In genomic region chr10:128232420-128232985, GRCm38 (mm10) we compare ENCODE assay signal across 8 mouse cellular contexts. TPM values are rescaled to one million over a fixed set of nuclear protein-coding genes. Genes with fewer than 3 reads are reported as not detected.
A peak's percentile ranks its signal among the peaks of the same experiment; 100 is the strongest.
DNase-seq lines count a peak whose midpoint lies in the region; ATAC-seq lines count a peak whose summit lies in the region.

No protein-coding gene starts in this region.

- ATAC-seq in hindbrain, embryonic 12.5 days (ENCODE audit: low FRiP score) = 0 out of 2 replicates have a peak, but pooled peaks have one; percentile 20
- ATAC-seq in lung, embryonic 16.5 days (ENCODE audit: low read depth) = peak; percentile 58

- no peaks in the 10 kb centered on the region for H3K27me3 ChIP-seq in forebrain, embryonic 10.5 days (ENCODE audit: poor library complexity, severe bottlenecking)
- no peaks in the 10 kb centered on the region for H3K27me3 ChIP-seq in hindbrain, embryonic 12.5 days
- no peaks in the 10 kb centered on the region for H3K27me3 ChIP-seq in lung, embryonic 16.5 days (ENCODE audit: control insufficient read depth, insufficient read depth, low read depth, low read length)

- H3K9ac ChIP-seq in hindbrain, embryonic 12.5 days = peak overlapping the region; percentile 79
- peak overlapping the region; percentile 90 for H3K9ac ChIP-seq in lung, embryonic 16.5 days (ENCODE audit: low read length)

- H3K4me2 ChIP-seq in hindbrain, embryonic 12.5 days (replicated peaks) = peak overlapping the region; percentile 63
- H3K4me2 ChIP-seq in lung, embryonic 16.5 days (ENCODE audit: low read depth, low read length) = peak overlapping the region; percentile 67

- peak overlapping the region; percentile 100 for H3K27ac ChIP-seq in forebrain, embryonic 10.5 days
- H3K27ac ChIP-seq in hindbrain, embryonic 12.5 days = peak overlapping the region; percentile 94
- peak overlapping the region; percentile 97 for H3K27ac ChIP-seq in lung, embryonic 16.5 days (ENCODE audit: low read length)

- peak overlapping the region; percentile 87 for H3K4me3 ChIP-seq in forebrain, embryonic 10.5 days
- H3K4me3 ChIP-seq in hindbrain, embryonic 12.5 days = peak overlapping the region; percentile 64
- peak overlapping the region; percentile 83 for H3K4me3 ChIP-seq in lung, embryonic 16.5 days (ENCODE audit: low read length)

- H3K9me3 ChIP-seq in forebrain, embryonic 10.5 days = no peaks in the 10 kb centered on the region
- no peaks in the 10 kb centered on the region for H3K9me3 ChIP-seq in hindbrain, embryonic 12.5 days (replicated peaks)
- H3K9me3 ChIP-seq in lung, embryonic 16.5 days (ENCODE audit: control insufficient read depth, low read length) = no peaks in the 10 kb centered on the region

- WGBS in forebrain, embryonic 10.5 days = under 1% methylated on average over 14 of the region's 14 CpGs
- WGBS in hindbrain, embryonic 12.5 days = 0% methylated on average over 14 of the region's 14 CpGs
- under 1% methylated on average over 14 of the region's 14 CpGs for WGBS in lung, embryonic 16.5 days

- H3K4me1 ChIP-seq in forebrain, embryonic 10.5 days = peaks cover 50% of the 10 kb centered on the region
- H3K4me1 ChIP-seq in hindbrain, embryonic 12.5 days = peaks cover 4% of the 10 kb centered on the region
- H3K4me1 ChIP-seq in lung, embryonic 16.5 days (replicated peaks; ENCODE audit: control insufficient read depth, insufficient read depth, low read length) = peaks cover 7% of the 10 kb centered on the region

- peak; percentile 97 for DNase-seq in MN1 (ENCODE audit: low spot score)
- peak; percentile 84 for DNase-seq in c-Kit-positive CD71-positive TER-119-negative erythroid progenitor cells, embryonic 14.5 days (ENCODE audit: low read depth)
- peak; percentile 70 for DNase-seq in forebrain, embryonic 10.5 days (ENCODE audit: extremely low spot score, low spot score)
- DNase-seq in layer of hippocampus, adult 9-11 months = peak; percentile 71
- DNase-seq in retina, adult 2 months (ENCODE audit: low read depth, low spot score) = peak; percentile 53
- peak; percentile 77 for DNase-seq in yolk sac, embryonic 10.5 days (ENCODE audit: low spot score)

- peaks cover 26% of the 10 kb centered on the region for H3K36me3 ChIP-seq in forebrain, embryonic 10.5 days (replicated peaks)
- H3K36me3 ChIP-seq in hindbrain, embryonic 12.5 days = no peaks in the 10 kb centered on the region
- no peaks in the 10 kb centered on the region for H3K36me3 ChIP-seq in lung, embryonic 16.5 days (ENCODE audit: control insufficient read depth, insufficient read depth, low read length)

RNA-seq across cellular contexts. Expression of gene Timeless, which starts 0.6 kb away (rescaled TPM):
- 108 and 112 TPM in 2 replicates for polyA plus RNA-seq in forebrain, embryonic 10.5 days (2016; fragmentation: Nextera tagmentation; extraction: Ambion mirVana)
- polyA plus RNA-seq in hindbrain, embryonic 12.5 days (2016; fragmentation: Nextera tagmentation; extraction: Ambion mirVana) = 46.2 and 53.7 TPM in 2 replicates
- 52.1 and 58.4 TPM in 2 replicates for polyA plus RNA-seq in lung, embryonic 16.5 days (2015; fragmentation: Nextera tagmentation; extraction: Ambion mirVana)

RNA-seq across cellular contexts. Expression of gene Mip, which starts 6.9 kb away (rescaled TPM):
- 0.55 and 0.69 TPM in 2 replicates for polyA plus RNA-seq in forebrain, embryonic 10.5 days (2016; fragmentation: Nextera tagmentation; extraction: Ambion mirVana)
- not detected in 2 replicates for polyA plus RNA-seq in hindbrain, embryonic 12.5 days (2016; fragmentation: Nextera tagmentation; extraction: Ambion mirVana)
- polyA plus RNA-seq in lung, embryonic 16.5 days (2015; fragmentation: Nextera tagmentation; extraction: Ambion mirVana) = not detected in 2 replicates

RNA-seq across cellular contexts. Expression of gene Spryd4, which starts 20.9 kb away (rescaled TPM):
- polyA plus RNA-seq in forebrain, embryonic 10.5 days (2016; fragmentation: Nextera tagmentation; extraction: Ambion mirVana) = 29.9 and 32.3 TPM in 2 replicates
- 24.5 and 25.6 TPM in 2 replicates for polyA plus RNA-seq in hindbrain, embryonic 12.5 days (2016; fragmentation: Nextera tagmentation; extraction: Ambion mirVana)
- 24.1 and 24.5 TPM in 2 replicates for polyA plus RNA-seq in lung, embryonic 16.5 days (2015; fragmentation: Nextera tagmentation; extraction: Ambion mirVana)

RNA-seq across cellular contexts. Expression of gene Apon, which starts 21.4 kb away (rescaled TPM):
- 0.81 and 1.1 TPM in 2 replicates for polyA plus RNA-seq in forebrain, embryonic 10.5 days (2016; fragmentation: Nextera tagmentation; extraction: Ambion mirVana)
- polyA plus RNA-seq in hindbrain, embryonic 12.5 days (2016; fragmentation: Nextera tagmentation; extraction: Ambion mirVana) = 0.34 and 0.40 TPM in 2 replicates
- 0.14 and 0.63 TPM in 2 replicates for polyA plus RNA-seq in lung, embryonic 16.5 days (2015; fragmentation: Nextera tagmentation; extraction: Ambion mirVana)

RNA-seq across cellular contexts. Expression of gene Apof, which starts 36.0 kb away (rescaled TPM):
- not detected in 2 replicates for polyA plus RNA-seq in forebrain, embryonic 10.5 days (2016; fragmentation: Nextera tagmentation; extraction: Ambion mirVana)
- not detected in 2 replicates for polyA plus RNA-seq in hindbrain, embryonic 12.5 days (2016; fragmentation: Nextera tagmentation; extraction: Ambion mirVana)
- 0.43 and 2.6 TPM in 2 replicates for polyA plus RNA-seq in lung, embryonic 16.5 days (2015; fragmentation: Nextera tagmentation; extraction: Ambion mirVana)

Comparison
In these comparisons a context has a peak if more than half of its experiments do, and no peak if none do; other contexts are left out.
1. Peak in every context shown above with its lines: DNase-seq, ATAC-seq, H3K4me3 ChIP-seq and H3K27ac ChIP-seq.